Mouse (Mus musculus) neural tube, embryonic 12.5 days (tissue): ENCODE measurements around the gene Arhgef10l. TPM values are rescaled to one million over a fixed set of nuclear protein-coding genes. Genes with fewer than 3 reads are reported as not detected.

Experiments
- ATAC-seq: fragments of 200-750 bp; cut with Nextera tagmentation; 2 replicates; pipeline ENCODE4 v1.8.0; 2017; ENCODE audit warnings: low read depth, mild to moderate bottlenecking, moderate TSS enrichment, moderate library complexity; ENCODE audit not compliant: low FRiP score
- H3K27ac ChIP-seq: fragments of 300-500 bp; sonication (generic); 2 replicates; pipeline ENCODE4 v1.5.1; 2016
- H3K27me3 ChIP-seq: fragments of 300-500 bp; sonication (generic); replicated peaks from 2 replicates; pipeline ENCODE4 v1.6.1; 2016; ENCODE audit warnings: mild to moderate bottlenecking
- H3K36me3 ChIP-seq: fragments of 300-500 bp; sonication (generic); 2 replicates; pipeline ENCODE4 v1.6.1; 2016; ENCODE audit warnings: mild to moderate bottlenecking
- H3K4me1 ChIP-seq: fragments of 300-500 bp; sonication (generic); 2 replicates; pipeline ENCODE4 v1.6.1; 2016
- H3K4me2 ChIP-seq: fragments of 300-500 bp; sonication (generic); replicated peaks from 2 replicates; pipeline ENCODE4 v1.6.1; 2016; ENCODE audit warnings: mild to moderate bottlenecking
- H3K4me3 ChIP-seq: fragments of 300-500 bp; sonication (generic); 2 replicates; pipeline ENCODE4 v1.5.1; 2016
- H3K9ac ChIP-seq: fragments of 300-500 bp; sonication (generic); 2 replicates; pipeline ENCODE4 v1.6.1; 2016; ENCODE audit warnings: mild to moderate bottlenecking
- H3K9me3 ChIP-seq: fragments of 300-500 bp; sonication (generic); 2 replicates; pipeline ENCODE4 v1.6.1; 2016; ENCODE audit warnings: mild to moderate bottlenecking
- WGBS: fragments of 180-500 bp; shearing (Covaris S2); methylation state at CpG from one replicate; pipeline ENCODE4 v1.1.7; 2016; 5-methylcytosine and 5-hydroxymethylcytosine counted together
- microRNA-seq: library from miRNA; unstranded; fragments of <30 nt; microRNA quantifications from one replicate; pipeline ENCODE4, GENCODE M21; 2017
- polyA plus RNA-seq: library from polyadenylated mRNA; unstranded; fragments of >200 nt; fragmentation: Nextera tagmentation; extraction: Ambion mirVana; gene quantifications from 2 replicates; pipeline ENCODE4 v1.2.1, GENCODE M21; 2016

Arhgef10l gene
- polyA plus RNA-seq, 1 experiment from 2014 or later = 38.8 TPM

DNA sequence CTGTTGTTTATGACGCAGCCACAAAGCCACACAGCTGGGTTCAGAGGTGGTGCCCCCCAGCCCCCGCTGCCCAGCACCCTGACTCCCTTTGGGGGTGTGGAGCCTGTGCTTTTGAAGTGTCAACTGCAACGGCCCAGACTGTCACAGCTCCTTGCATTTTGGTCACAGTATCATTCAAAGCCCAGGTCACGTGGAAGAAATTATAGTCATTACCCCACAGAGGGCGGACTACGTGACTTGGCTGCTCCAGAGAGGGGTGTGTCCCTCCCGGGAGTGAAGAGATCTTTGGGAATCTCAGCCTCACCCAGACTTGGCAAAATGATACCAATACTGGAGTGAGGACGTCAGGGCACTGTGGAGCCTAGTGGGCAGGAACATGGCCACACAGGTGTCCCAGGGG, 190.6 kb downstream of the Arhgef10l start:
- H3K27ac ChIP-seq = no peak overlapping the region
- WGBS = 61% methylated on average over 8 of the region's 8 CpGs
- no peak overlapping the region for H3K9ac ChIP-seq
- H3K4me1 ChIP-seq = peaks cover 9% of the 10 kb centered on the region
- no peaks in the 10 kb centered on the region for H3K27me3 ChIP-seq
- H3K9me3 ChIP-seq = no peaks in the 10 kb centered on the region
- no peaks in the 10 kb centered on the region for H3K36me3 ChIP-seq
- no peak for ATAC-seq
- H3K4me2 ChIP-seq = no peak overlapping the region
- no peak overlapping the region for H3K4me3 ChIP-seq

DNA sequence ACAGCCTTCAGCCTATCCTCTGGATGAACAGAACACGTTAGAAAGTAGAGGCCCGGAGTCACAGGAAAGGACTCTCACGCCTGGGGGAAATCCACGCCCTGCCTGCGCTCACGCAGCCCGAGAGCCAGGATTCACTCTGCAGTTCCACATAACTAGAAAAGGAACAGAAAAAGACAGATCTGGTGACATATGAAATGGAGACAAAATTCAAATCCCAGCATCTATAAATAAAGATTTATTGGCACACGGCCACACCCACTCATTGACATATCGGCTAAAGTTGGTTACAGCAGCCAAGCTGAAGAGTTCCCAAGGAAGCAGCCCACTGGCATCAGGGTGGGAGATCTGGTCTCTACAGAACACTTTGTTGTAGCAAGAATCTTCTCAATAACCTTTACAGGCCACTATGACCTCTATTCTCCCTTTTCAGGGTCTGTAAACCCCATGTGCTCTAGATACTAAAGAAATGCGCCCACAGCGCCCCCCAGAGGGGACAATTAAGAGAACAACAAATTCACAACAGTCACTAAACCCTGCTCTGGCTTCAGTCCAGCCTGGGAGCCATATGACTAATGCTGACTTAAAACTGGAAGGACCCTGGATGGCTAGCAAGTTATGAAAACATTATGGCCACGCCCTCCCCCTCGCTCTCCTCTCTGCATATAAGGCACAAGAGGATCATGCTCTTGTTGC, 195.9 kb downstream of the Arhgef10l start:
- Histone ChIP-seq H3K4me1 (0 out of 2 replicates have a peak, but pooled peaks cover 4% of the 10 kb centered on the region), H3K27me3 (no peaks in the 10 kb centered on the region), H3K9me3 (no peaks in the 10 kb centered on the region), H3K27ac (no peak overlapping the region), H3K4me3 (no peak overlapping the region), H3K4me2 (no peak overlapping the region), H3K9ac (no peak overlapping the region), H3K36me3 (no peaks in the 10 kb centered on the region)
- 72% methylated on average over 13 of the region's 13 CpGs for WGBS
- no peak for ATAC-seq

DNA sequence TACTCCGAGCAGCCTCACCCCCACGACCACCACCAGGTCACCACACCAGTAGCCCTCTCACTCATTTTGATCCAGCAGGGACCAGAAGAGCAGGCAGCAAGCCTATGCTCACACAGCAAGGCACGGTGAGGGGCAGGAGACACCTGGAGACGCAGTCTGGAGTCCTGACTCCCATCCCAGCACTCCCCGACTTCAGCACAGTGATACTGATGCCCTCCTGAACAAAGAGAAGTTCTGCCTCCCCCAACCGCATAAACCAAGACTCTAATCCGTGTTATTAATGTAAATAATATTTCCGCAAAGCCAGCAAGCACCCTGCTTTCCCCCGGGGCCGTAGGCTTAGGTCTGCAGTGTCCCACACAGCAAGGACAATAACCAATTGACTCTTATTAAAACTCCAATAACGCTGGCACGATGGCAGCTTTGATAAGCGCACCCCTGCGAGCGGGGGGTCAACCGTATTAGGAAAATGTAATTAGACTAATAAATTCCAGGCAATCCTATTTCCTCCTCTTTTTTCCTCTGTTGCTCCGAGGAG, 198.5 kb downstream of the Arhgef10l start:
- no peaks in the 10 kb centered on the region for H3K36me3 ChIP-seq
- no peak overlapping the region for H3K4me3 ChIP-seq
- ATAC-seq = no peak
- H3K9me3 ChIP-seq = no peaks in the 10 kb centered on the region
- H3K9ac ChIP-seq = no peak overlapping the region
- 68% methylated on average over 17 of the region's 17 CpGs for WGBS
- peaks cover 8% of the 10 kb centered on the region; the same call in 1 of the 2 replicates for H3K4me1 ChIP-seq
- no peaks in the 10 kb centered on the region for H3K27me3 ChIP-seq
- no peak overlapping the region for H3K4me2 ChIP-seq
- H3K27ac ChIP-seq = no peak overlapping the region

Small RNA genes lying within 50 kb of the gene (microRNA-seq; reads per million reads assigned to microRNA genes)
- gene Gm23045 = not detected

Other genes with a start within 250 kb of the Arhgef10l start
- 99.9 and 106 TPM in 2 replicates for gene Rcc2, start 34.5 kb upstream of the Arhgef10l start, polyA plus RNA-seq
- gene Padi6, start 76.6 kb upstream of the Arhgef10l start, polyA plus RNA-seq = not detected in 2 replicates
- gene Padi4, start 108.2 kb upstream of the Arhgef10l start, polyA plus RNA-seq = 0.18 and 0.22 TPM in 2 replicates
- gene Padi3, start 144.6 kb upstream of the Arhgef10l start, polyA plus RNA-seq = not detected in 2 replicates
- 0.19 and 0.38 TPM in 2 replicates for gene Padi1, start 179.8 kb upstream of the Arhgef10l start, polyA plus RNA-seq
- gene Padi2, start 240.3 kb upstream of the Arhgef10l start, polyA plus RNA-seq = 5.3 and 8.4 TPM in 2 replicates